Mouse (Mus musculus): ENCODE data around the gene Gm5475. TPM values are rescaled to one million over a fixed set of nuclear protein-coding genes. Genes with fewer than 3 reads are reported as not detected.
A peak's percentile ranks its signal among the peaks of the same experiment; 100 is the strongest.
"Not testable (repeated sequence)": the region's sequence is repeated elsewhere in the genome, so short reads cannot be mapped to it uniquely, and the experiment has no call there.

The Gm5475 gene
- 0.15 and 0.25 TPM in 2 replicates for polyA plus RNA-seq (2015; fragmentation: Nextera tagmentation; extraction: Ambion mirVana)

- 22% methylated on average over 3 of the region's 3 CpGs for WGBS
- Histone ChIP-seq H3K27ac (peak within 1 kb of the TSS; percentile 82), H3K9ac (peak within 1 kb of the TSS; percentile 89), H3K4me2 (peak within 1 kb of the TSS; percentile 97), H3K27me3 (peaks cover 15% of the 10 kb centered on the region; the same call in 1 of the 2 replicates), H3K4me3 (replicated peaks) (peak within 1 kb of the TSS; percentile 92), H3K4me1 (peaks cover 70% of the 10 kb centered on the region)
- not testable (repeated sequence) for ATAC-seq (replicated peaks; ENCODE audit: low FRiP score); H3K36me3 ChIP-seq; H3K9me3 ChIP-seq (replicated peaks)
Observed at GRCm38 (mm10) chr15:100421758-100422197, at the start of gene Gm5475. Gm5475 (plus strand) TSS chr15:100422147.

GRCm38 (mm10) chr15:100375066-100375465 is 46.9 kb upstream of the Gm5475 start:
- Histone ChIP-seq H3K4me1 (no peaks in the 10 kb centered on the region), H3K27ac (no peak overlapping the region), H3K27me3 (no peaks in the 10 kb centered on the region), H3K9me3 (replicated peaks) (no peaks in the 10 kb centered on the region), H3K4me2 (no peak overlapping the region), H3K36me3 (no peaks in the 10 kb centered on the region), H3K4me3 (replicated peaks) (no peak overlapping the region), H3K9ac (no peak overlapping the region)
- WGBS = 36% methylated on average over 5 of the region's 5 CpGs
- ATAC-seq (replicated peaks; ENCODE audit: low FRiP score) = no peak

GRCm38 (mm10) chr15:100377847-100378505 is 44.0 kb upstream of the Gm5475 start:
- WGBS = 48% methylated on average over 4 of the region's 9 CpGs
- H3K4me2 ChIP-seq; H3K9ac ChIP-seq; H3K9me3 ChIP-seq (replicated peaks); H3K27me3 ChIP-seq; H3K4me1 ChIP-seq; H3K4me3 ChIP-seq (replicated peaks); H3K36me3 ChIP-seq; H3K27ac ChIP-seq: not testable (repeated sequence)
- ATAC-seq (replicated peaks; ENCODE audit: low FRiP score) = 0 out of 2 replicates have a peak, but pooled peaks have one; percentile 15

DNA sequence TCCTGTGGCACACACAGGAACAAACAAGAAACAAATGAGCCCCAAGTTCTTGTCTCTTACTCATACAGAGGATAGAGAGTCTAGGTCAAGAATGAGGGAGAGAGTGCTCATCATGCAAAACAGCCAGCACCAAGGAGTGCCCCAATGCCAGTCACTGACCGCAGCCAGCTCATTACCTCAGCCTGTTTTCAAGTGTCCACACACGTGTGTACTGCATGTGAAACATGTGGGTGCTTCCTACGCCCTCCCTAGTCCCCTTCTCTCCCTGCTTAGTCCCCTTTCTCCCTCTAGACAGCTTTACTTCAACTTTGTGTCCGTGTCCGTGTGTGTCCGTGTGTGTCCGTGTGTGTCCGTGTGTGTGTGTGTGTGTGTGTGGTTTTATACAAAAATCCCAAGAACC is 42.3 kb upstream of the Gm5475 start:
- H3K4me1 ChIP-seq = no peaks in the 10 kb centered on the region
- H3K27me3 ChIP-seq = no peaks in the 10 kb centered on the region
- no peak for ATAC-seq (replicated peaks; ENCODE audit: low FRiP score)
- H3K4me3 ChIP-seq (replicated peaks) = no peak overlapping the region
- no peaks in the 10 kb centered on the region for H3K36me3 ChIP-seq
- no peak overlapping the region for H3K9ac ChIP-seq
- H3K9me3 ChIP-seq (replicated peaks) = no peaks in the 10 kb centered on the region
- H3K27ac ChIP-seq = no peak overlapping the region
- H3K4me2 ChIP-seq = no peak overlapping the region
- 87% methylated on average over 8 of the region's 8 CpGs for WGBS

DNA sequence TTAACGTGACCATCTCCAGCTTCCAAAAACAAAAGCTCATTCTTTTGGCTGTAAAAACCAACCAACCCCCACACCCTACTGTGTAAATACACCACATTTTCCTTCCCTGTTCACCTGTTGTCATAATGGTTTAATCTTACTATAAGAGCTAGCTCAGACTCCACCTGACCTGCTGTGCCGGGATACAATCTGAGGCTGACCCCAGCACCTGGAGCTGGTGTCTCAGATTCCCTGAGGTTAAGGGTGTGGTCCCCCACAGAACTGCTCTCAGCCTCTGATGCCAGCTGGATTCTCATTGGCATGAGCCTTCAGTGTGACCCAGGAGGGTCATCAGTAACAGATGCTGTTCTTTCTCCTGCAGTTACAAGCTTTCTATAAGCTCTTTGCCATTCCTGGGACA is 41.8 kb upstream of the Gm5475 start:
- ATAC-seq (replicated peaks; ENCODE audit: low FRiP score) = no peak
- Histone ChIP-seq H3K4me1 (no peaks in the 10 kb centered on the region), H3K36me3 (no peaks in the 10 kb centered on the region), H3K27ac (no peak overlapping the region), H3K4me2 (no peak overlapping the region), H3K9ac (no peak overlapping the region), H3K9me3 (replicated peaks) (no peaks in the 10 kb centered on the region), H3K27me3 (no peaks in the 10 kb centered on the region), H3K4me3 (replicated peaks) (no peak overlapping the region)
- 57% methylated on average over 2 of the region's 2 CpGs for WGBS

GRCm38 (mm10) chr15:100385705-100386104 is 36.2 kb upstream of the Gm5475 start:
- Histone ChIP-seq H3K4me2 (no peak overlapping the region), H3K27ac (no peak overlapping the region), H3K4me3 (replicated peaks) (no peak overlapping the region), H3K36me3 (no peaks in the 10 kb centered on the region), H3K27me3 (no peaks in the 10 kb centered on the region), H3K9me3 (replicated peaks) (no peaks in the 10 kb centered on the region), H3K4me1 (peaks cover 20% of the 10 kb centered on the region; the same call in 1 of the 2 replicates), H3K9ac (no peak overlapping the region)
- ATAC-seq (replicated peaks; ENCODE audit: low FRiP score) = no peak
- 92% methylated on average over 9 of the region's 9 CpGs for whole genome bisulfite sequencing

DNA sequence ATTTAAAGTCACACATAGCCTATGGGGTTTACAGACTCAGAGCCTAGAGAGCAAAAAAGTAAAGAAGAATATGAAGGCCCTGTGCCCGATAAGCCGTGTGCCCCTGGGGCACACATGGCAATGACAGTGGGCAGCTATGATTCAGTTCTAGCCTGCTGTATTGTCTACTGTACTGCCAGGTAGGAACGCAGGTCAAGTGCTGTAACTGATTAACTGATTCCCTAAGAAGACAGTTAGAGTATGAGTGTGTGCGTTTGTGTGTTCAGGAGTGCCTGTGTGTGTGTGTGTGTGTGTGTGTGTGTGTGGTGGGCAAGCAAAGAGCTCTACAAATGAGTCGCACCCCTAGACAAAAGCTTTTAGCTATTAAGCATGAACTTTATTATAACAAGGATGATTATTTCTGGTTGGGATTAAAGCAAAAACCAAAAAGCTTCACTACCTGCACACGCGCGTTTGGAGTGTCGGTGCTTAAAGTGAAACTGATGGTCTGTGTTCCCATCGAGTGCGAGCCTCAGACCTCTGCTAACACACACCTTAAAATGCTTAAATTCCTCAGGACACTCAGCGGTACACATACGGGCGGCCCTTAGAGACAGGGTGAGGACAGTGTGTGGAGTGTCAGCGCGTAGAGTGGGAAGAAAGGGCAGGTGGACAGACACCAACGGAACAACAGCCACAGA is 34.3 kb upstream of the Gm5475 start:
- H3K36me3 ChIP-seq = peaks cover 2% of the 10 kb centered on the region; the same call in 1 of the 2 replicates
- H3K9me3 ChIP-seq (replicated peaks) = no peaks in the 10 kb centered on the region
- ATAC-seq (replicated peaks; ENCODE audit: low FRiP score) = no peak
- no peak overlapping the region for H3K4me2 ChIP-seq
- H3K4me1 ChIP-seq = peaks cover 24% of the 10 kb centered on the region
- no peak overlapping the region for H3K9ac ChIP-seq
- no peak overlapping the region for H3K27ac ChIP-seq
- H3K27me3 ChIP-seq = no peaks in the 10 kb centered on the region
- no peak overlapping the region for H3K4me3 ChIP-seq (replicated peaks)
- WGBS = 89% methylated on average over 17 of the region's 17 CpGs

GRCm38 (mm10) chr15:100388224-100388835 is 33.6 kb upstream of the Gm5475 start:
- H3K36me3 ChIP-seq = peaks cover 6% of the 10 kb centered on the region
- H3K27me3 ChIP-seq = no peaks in the 10 kb centered on the region
- ATAC-seq (replicated peaks; ENCODE audit: low FRiP score) = no peak
- H3K9me3 ChIP-seq (replicated peaks) = no peaks in the 10 kb centered on the region
- no peak overlapping the region for H3K4me2 ChIP-seq
- no peak overlapping the region for H3K27ac ChIP-seq
- no peak overlapping the region for H3K9ac ChIP-seq
- H3K4me3 ChIP-seq (replicated peaks) = no peak overlapping the region
- peaks cover 24% of the 10 kb centered on the region for H3K4me1 ChIP-seq
- WGBS = 76% methylated on average over 16 of the region's 16 CpGs

- Histone ChIP-seq H3K4me1 (peaks cover 24% of the 10 kb centered on the region), H3K9ac (no peak overlapping the region), H3K4me3 (replicated peaks) (no peak overlapping the region), H3K4me2 (no peak overlapping the region), H3K36me3 (peaks cover 12% of the 10 kb centered on the region), H3K27me3 (no peaks in the 10 kb centered on the region), H3K9me3 (replicated peaks) (no peaks in the 10 kb centered on the region), H3K27ac (no peak overlapping the region)
- WGBS = 46% methylated on average over 9 of the region's 9 CpGs
- ATAC-seq (replicated peaks; ENCODE audit: low FRiP score) = no peak
Observed at GRCm38 (mm10) chr15:100388886-100389285, 33.1 kb upstream of the Gm5475 start.

GRCm38 (mm10) chr15:100391066-100391465 is 30.9 kb upstream of the Gm5475 start:
- Histone ChIP-seq H3K9me3 (replicated peaks) (no peaks in the 10 kb centered on the region), H3K4me2 (no peak overlapping the region), H3K9ac (no peak overlapping the region), H3K4me3 (replicated peaks) (no peak overlapping the region), H3K4me1 (peaks cover 24% of the 10 kb centered on the region), H3K27ac (0 out of 2 replicates have a peak overlapping the region, but pooled peaks have one; percentile 15), H3K36me3 (peaks cover 33% of the 10 kb centered on the region), H3K27me3 (no peaks in the 10 kb centered on the region)
- 0 out of 2 replicates have a peak, but pooled peaks have one; percentile 18 for ATAC-seq (replicated peaks; ENCODE audit: low FRiP score)
- WGBS = 45% methylated on average over 7 of the region's 7 CpGs

DNA sequence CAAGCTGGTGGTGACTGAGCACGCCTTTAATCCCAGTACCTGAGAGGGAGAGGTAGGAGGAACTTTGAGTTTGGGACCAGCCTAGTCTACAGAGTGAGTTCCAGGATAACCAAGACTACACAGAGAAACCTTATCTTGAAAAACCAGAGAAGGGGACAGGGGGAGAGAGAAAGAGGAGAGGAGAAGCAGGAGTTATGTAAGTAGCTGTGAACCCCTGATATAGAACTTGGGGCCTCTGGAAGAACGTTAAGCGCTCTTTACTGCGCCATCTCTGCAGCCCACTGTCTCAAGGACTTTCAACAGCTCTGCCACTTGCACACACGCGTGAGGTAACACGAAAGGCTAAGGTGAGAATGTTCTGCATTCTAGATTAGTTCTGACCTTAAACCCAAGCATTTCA is 30.3 kb upstream of the Gm5475 start:
- no peak overlapping the region for H3K4me2 ChIP-seq
- H3K4me3 ChIP-seq (replicated peaks) = no peak overlapping the region
- H3K9ac ChIP-seq = no peak overlapping the region
- no peak for ATAC-seq (replicated peaks; ENCODE audit: low FRiP score)
- no peaks in the 10 kb centered on the region for H3K9me3 ChIP-seq (replicated peaks)
- H3K27me3 ChIP-seq = no peaks in the 10 kb centered on the region
- H3K36me3 ChIP-seq = peaks cover 38% of the 10 kb centered on the region
- 91% methylated on average over 7 of the region's 7 CpGs for WGBS
- peaks cover 24% of the 10 kb centered on the region for H3K4me1 ChIP-seq
- no peak overlapping the region for H3K27ac ChIP-seq

GRCm38 (mm10) chr15:100393016-100393415 is 28.9 kb upstream of the Gm5475 start:
- Histone ChIP-seq H3K27me3 (no peaks in the 10 kb centered on the region), H3K4me1 (peaks cover 21% of the 10 kb centered on the region), H3K36me3 (peaks cover 52% of the 10 kb centered on the region), H3K9ac (no peak overlapping the region), H3K4me2 (no peak overlapping the region), H3K4me3 (replicated peaks) (no peak overlapping the region), H3K9me3 (replicated peaks) (no peaks in the 10 kb centered on the region), H3K27ac (no peak overlapping the region)
- no peak for ATAC-seq (replicated peaks; ENCODE audit: low FRiP score)
- WGBS = 79% methylated on average over 11 of the region's 11 CpGs

Measured in kidney, embryonic 15.5 days (tissue).